Mouse (Mus musculus): ENCODE measurements around the gene Elovl6. TPM values are rescaled to one million over a fixed set of nuclear protein-coding genes. Genes with fewer than 3 reads are reported as not detected.

Elovl6 gene
- polyA plus RNA-seq, 1 experiment from 2014 or later: 28.3 TPM

DNA sequence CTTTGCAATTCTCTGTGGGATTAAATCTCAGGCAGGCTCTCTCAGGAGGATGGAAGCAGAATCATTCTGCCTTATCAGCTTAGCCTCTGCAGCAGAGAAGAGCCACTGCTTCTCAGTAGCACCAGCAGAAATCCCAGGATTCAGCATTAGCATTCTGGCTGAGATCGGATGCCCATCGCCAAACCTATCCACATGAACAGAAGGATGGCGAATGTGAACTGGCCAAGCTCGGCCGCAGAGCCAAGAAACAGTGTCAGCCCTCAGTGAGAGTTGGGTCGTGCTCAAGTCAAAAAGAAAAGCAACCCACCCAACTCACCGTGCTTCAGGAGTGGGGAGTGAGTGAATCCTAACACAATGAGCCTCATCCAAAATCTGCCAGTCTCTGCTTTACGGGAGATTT lies 119.6 kb downstream of the Elovl6 start:
- no peak overlapping the region for H3K4me2 ChIP-seq
- no peak for DNase-seq (ENCODE audit: low spot score)
- no peak overlapping the region for H3K9ac ChIP-seq (ENCODE audit: low read depth, low read length)
- no peaks in the 10 kb centered on the region; the same call in 1 of the 2 replicates for H3K9me3 ChIP-seq (ENCODE audit: control insufficient read depth, low read length)
- ATAC-seq (replicated peaks; ENCODE audit: low FRiP score): no peak
- no peaks in the 10 kb centered on the region for H3K36me3 ChIP-seq (ENCODE audit: control insufficient read depth, insufficient read depth, low read length)
- no peaks in the 10 kb centered on the region for H3K27me3 ChIP-seq (replicated peaks; ENCODE audit: control insufficient read depth, insufficient read depth, low read length)
- H3K27ac ChIP-seq (ENCODE audit: low read depth, low read length): no peak overlapping the region
- no peaks in the 10 kb centered on the region for H3K4me1 ChIP-seq (replicated peaks; ENCODE audit: control insufficient read depth, insufficient read depth, low read length)
- 86% methylated on average over 8 of the region's 8 CpGs for WGBS
- no peak overlapping the region for H3K4me3 ChIP-seq (ENCODE audit: low read depth, low read length)

DNA sequence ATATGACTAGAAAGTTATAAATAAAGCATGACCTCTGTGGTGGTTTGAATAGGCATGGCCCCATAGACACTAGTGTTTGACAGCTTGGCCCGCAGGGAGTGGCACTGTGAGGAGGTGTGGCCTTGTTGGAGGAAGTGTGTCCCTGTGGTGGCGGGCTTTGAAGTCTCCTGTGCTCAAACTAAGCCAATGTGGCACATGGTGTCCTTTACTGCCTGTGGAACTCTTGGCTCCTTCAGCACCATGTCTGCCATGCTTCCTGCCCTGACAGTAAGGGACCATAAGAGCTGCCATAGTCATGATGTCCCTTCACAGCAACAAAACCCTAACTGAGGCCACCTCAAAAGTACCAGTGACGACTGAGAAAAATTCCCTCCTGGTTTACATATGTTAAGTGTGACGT lies 120.3 kb downstream of the Elovl6 start:
- H3K4me2 ChIP-seq: no peak overlapping the region
- no peaks in the 10 kb centered on the region; the same call in 1 of the 2 replicates for H3K9me3 ChIP-seq (ENCODE audit: control insufficient read depth, low read length)
- no peaks in the 10 kb centered on the region for H3K4me1 ChIP-seq (replicated peaks; ENCODE audit: control insufficient read depth, insufficient read depth, low read length)
- ATAC-seq (replicated peaks; ENCODE audit: low FRiP score): no peak
- no peaks in the 10 kb centered on the region for H3K36me3 ChIP-seq (ENCODE audit: control insufficient read depth, insufficient read depth, low read length)
- WGBS: 79% methylated on average over 4 of the region's 4 CpGs
- no peak overlapping the region for H3K9ac ChIP-seq (ENCODE audit: low read depth, low read length)
- DNase-seq (ENCODE audit: low spot score): no peak
- H3K27me3 ChIP-seq (replicated peaks; ENCODE audit: control insufficient read depth, insufficient read depth, low read length): no peaks in the 10 kb centered on the region
- H3K27ac ChIP-seq (ENCODE audit: low read depth, low read length): no peak overlapping the region
- H3K4me3 ChIP-seq (ENCODE audit: low read depth, low read length): no peak overlapping the region

DNA sequence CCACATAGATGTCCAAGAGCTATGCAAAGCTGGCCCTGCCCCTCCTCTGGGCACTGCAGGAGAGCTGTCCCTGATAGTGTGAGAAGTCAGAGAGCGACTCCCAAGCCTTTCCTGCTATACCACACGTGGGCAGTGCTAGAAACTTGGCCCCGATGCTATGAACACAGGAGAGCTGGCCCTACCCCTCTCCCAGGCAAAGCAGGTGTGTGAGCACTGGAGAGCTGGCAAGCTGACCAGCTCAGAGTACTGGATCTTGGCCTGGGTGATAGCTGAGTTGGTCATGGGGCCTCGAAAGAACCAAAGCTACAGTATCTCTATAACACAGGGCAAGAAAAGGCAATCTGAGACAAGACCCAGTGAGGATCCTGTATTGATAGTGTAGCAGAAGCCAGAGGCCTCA lies 124.4 kb downstream of the Elovl6 start:
- Histone ChIP-seq H3K9me3 (ENCODE audit: control insufficient read depth, low read length) (no peaks in the 10 kb centered on the region; the same call in 1 of the 2 replicates), H3K4me2 (no peak overlapping the region), H3K9ac (ENCODE audit: low read depth, low read length) (no peak overlapping the region), H3K27me3 (replicated peaks; ENCODE audit: control insufficient read depth, insufficient read depth, low read length) (no peaks in the 10 kb centered on the region), H3K36me3 (ENCODE audit: control insufficient read depth, insufficient read depth, low read length) (no peaks in the 10 kb centered on the region), H3K4me3 (ENCODE audit: low read depth, low read length) (no peak overlapping the region), H3K4me1 (replicated peaks; ENCODE audit: control insufficient read depth, insufficient read depth, low read length) (no peaks in the 10 kb centered on the region), H3K27ac (ENCODE audit: low read depth, low read length) (no peak overlapping the region)
- no peak for ATAC-seq (replicated peaks; ENCODE audit: low FRiP score)
- no peak for DNase-seq (ENCODE audit: low spot score)
- WGBS: 79% methylated on average over 4 of the region's 4 CpGs

DNA sequence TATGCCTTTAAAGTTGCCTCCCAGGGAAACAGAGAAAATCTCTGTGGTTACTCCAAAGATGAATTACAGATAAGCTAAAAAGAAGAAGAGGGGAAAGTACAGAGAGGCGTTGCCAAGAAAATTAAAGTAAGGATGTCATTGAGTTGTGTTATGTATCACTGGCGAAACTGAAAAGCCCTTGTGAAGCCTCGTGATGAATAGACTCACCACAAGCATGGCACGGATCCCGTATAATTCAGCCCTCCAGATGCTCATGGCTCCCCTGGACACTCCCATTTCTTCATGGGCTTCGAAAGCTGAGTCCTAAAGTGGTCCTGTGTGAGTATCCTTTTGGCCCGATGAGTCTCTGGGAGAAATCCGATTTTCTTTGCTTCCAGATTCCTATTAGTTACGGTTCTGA lies 125.1 kb downstream of the Elovl6 start:
- H3K27me3 ChIP-seq (replicated peaks; ENCODE audit: control insufficient read depth, insufficient read depth, low read length): no peaks in the 10 kb centered on the region
- 89% methylated on average over 9 of the region's 9 CpGs for WGBS
- H3K36me3 ChIP-seq (ENCODE audit: control insufficient read depth, insufficient read depth, low read length): no peaks in the 10 kb centered on the region
- H3K4me1 ChIP-seq (replicated peaks; ENCODE audit: control insufficient read depth, insufficient read depth, low read length): no peaks in the 10 kb centered on the region
- DNase-seq (ENCODE audit: low spot score): no peak
- H3K4me2 ChIP-seq: no peak overlapping the region
- H3K4me3 ChIP-seq (ENCODE audit: low read depth, low read length): no peak overlapping the region
- H3K9me3 ChIP-seq (ENCODE audit: control insufficient read depth, low read length): no peaks in the 10 kb centered on the region; the same call in 1 of the 2 replicates
- no peak overlapping the region for H3K27ac ChIP-seq (ENCODE audit: low read depth, low read length)
- no peak for ATAC-seq (replicated peaks; ENCODE audit: low FRiP score)
- H3K9ac ChIP-seq (ENCODE audit: low read depth, low read length): no peak overlapping the region

DNA sequence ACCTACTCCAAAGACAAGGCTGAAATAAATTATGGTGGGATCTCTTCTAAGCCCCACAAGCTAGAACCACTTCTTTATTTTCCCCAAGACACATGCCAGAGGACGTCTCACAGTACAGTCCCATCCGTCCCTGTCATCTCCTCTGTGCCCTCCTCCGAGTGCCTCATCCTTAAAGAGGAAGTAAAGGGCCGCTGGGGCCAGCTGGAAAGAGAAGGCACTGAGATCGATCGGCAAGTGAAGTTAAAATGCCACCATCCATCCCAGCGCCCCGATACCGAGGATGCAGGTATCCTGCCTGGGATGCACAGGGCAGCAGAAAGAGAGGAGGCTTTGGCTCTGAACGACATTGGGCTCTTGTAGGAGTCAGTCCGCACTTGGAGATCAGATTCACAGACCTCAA lies 125.6 kb downstream of the Elovl6 start:
- H3K4me3 ChIP-seq (ENCODE audit: low read depth, low read length): no peak overlapping the region
- no peak overlapping the region for H3K9ac ChIP-seq (ENCODE audit: low read depth, low read length)
- WGBS: 67% methylated on average over 11 of the region's 11 CpGs
- no peaks in the 10 kb centered on the region for H3K36me3 ChIP-seq (ENCODE audit: control insufficient read depth, insufficient read depth, low read length)
- no peak for ATAC-seq (replicated peaks; ENCODE audit: low FRiP score)
- no peak overlapping the region for H3K27ac ChIP-seq (ENCODE audit: low read depth, low read length)
- no peaks in the 10 kb centered on the region for H3K27me3 ChIP-seq (replicated peaks; ENCODE audit: control insufficient read depth, insufficient read depth, low read length)
- H3K4me1 ChIP-seq (replicated peaks; ENCODE audit: control insufficient read depth, insufficient read depth, low read length): no peaks in the 10 kb centered on the region
- H3K9me3 ChIP-seq (ENCODE audit: control insufficient read depth, low read length): no peaks in the 10 kb centered on the region; the same call in 1 of the 2 replicates
- no peak for DNase-seq (ENCODE audit: low spot score)
- no peak overlapping the region for H3K4me2 ChIP-seq

DNA sequence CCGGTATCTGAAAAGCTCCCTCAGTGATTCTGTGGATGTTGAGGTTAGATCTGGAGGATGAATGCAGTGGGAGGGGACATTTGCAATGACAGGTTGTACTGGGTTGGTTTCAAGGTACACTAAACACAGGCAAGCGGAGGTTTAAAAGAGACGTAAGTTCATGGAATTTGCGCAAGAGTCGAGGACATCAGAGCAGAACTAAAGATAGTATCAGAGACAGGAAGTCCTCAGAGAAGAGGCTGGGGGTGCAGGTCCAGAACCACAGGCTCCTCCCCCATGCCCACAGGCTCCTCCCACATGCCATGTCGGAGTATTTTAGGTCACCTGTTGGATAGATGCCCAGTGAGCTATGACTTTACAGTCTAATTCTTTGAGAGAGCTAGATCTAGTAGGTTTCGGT lies 126.6 kb downstream of the Elovl6 start:
- Histone ChIP-seq H3K27me3 (replicated peaks; ENCODE audit: control insufficient read depth, insufficient read depth, low read length) (no peaks in the 10 kb centered on the region), H3K9ac (ENCODE audit: low read depth, low read length) (no peak overlapping the region), H3K4me3 (ENCODE audit: low read depth, low read length) (no peak overlapping the region), H3K36me3 (ENCODE audit: control insufficient read depth, insufficient read depth, low read length) (no peaks in the 10 kb centered on the region), H3K27ac (ENCODE audit: low read depth, low read length) (no peak overlapping the region), H3K4me2 (no peak overlapping the region), H3K9me3 (ENCODE audit: control insufficient read depth, low read length) (no peaks in the 10 kb centered on the region; the same call in 1 of the 2 replicates), H3K4me1 (replicated peaks; ENCODE audit: control insufficient read depth, insufficient read depth, low read length) (no peaks in the 10 kb centered on the region)
- 60% methylated on average over 7 of the region's 7 CpGs for WGBS
- DNase-seq (ENCODE audit: low spot score): no peak
- ATAC-seq (replicated peaks; ENCODE audit: low FRiP score): no peak

DNA sequence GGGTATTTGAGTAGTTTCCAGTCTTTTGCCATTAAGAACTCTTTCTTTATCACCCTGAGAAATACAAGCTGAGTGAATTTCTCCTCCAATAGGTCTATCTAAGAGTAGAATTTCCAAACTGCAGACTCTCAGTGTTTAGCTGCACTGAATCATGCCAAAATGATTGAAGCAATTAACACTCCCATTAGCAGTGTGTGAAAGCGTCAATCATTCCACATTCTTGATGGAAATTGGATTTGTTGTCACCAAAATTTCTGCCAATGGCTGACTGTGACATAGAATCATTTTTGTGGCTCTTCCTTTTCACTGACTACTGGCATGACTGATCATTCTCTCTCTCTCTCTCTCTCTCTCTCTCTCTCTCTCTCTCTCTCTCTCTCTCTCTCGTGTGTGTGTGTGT lies 131.8 kb downstream of the Elovl6 start:
- DNase-seq (ENCODE audit: low spot score) (no peak), ATAC-seq (replicated peaks; ENCODE audit: low FRiP score) (no peak)
- 91% methylated on average over 2 of the region's 2 CpGs for WGBS
- Histone ChIP-seq H3K4me1 (replicated peaks; ENCODE audit: control insufficient read depth, insufficient read depth, low read length) (no peaks in the 10 kb centered on the region), H3K36me3 (ENCODE audit: control insufficient read depth, insufficient read depth, low read length) (no peaks in the 10 kb centered on the region), H3K9ac (ENCODE audit: low read depth, low read length) (no peak overlapping the region), H3K4me2 (no peak overlapping the region), H3K4me3 (ENCODE audit: low read depth, low read length) (no peak overlapping the region), H3K9me3 (ENCODE audit: control insufficient read depth, low read length) (no peaks in the 10 kb centered on the region), H3K27me3 (replicated peaks; ENCODE audit: control insufficient read depth, insufficient read depth, low read length) (no peaks in the 10 kb centered on the region), H3K27ac (ENCODE audit: low read depth, low read length) (no peak overlapping the region)

DNA sequence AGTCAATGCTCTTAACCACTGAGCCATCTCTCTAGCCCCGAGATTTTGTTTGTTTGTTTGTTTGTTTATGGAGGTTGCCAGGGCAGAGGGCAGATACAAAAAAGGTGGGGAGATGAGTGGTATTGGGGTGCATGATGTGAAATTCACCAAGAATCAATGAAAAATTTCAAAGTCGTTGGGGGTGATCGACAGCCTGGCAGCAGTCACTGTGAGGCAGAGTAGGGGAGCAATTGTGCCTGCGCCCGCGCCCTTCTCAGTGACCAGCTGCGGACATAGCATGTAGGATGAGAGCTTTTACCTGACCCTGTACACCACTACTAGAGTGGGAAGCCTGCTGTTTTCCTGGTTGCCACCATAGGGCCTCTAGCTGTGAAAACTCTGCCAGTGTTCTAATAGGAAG lies 143.8 kb downstream of the Elovl6 start:
- no peaks in the 10 kb centered on the region for H3K9me3 ChIP-seq (ENCODE audit: control insufficient read depth, low read length)
- 92% methylated on average over 7 of the region's 7 CpGs for WGBS
- ATAC-seq (replicated peaks; ENCODE audit: low FRiP score): no peak
- H3K9ac ChIP-seq (ENCODE audit: low read depth, low read length): no peak overlapping the region
- no peak overlapping the region for H3K27ac ChIP-seq (ENCODE audit: low read depth, low read length)
- no peaks in the 10 kb centered on the region for H3K27me3 ChIP-seq (replicated peaks; ENCODE audit: control insufficient read depth, insufficient read depth, low read length)
- no peaks in the 10 kb centered on the region for H3K4me1 ChIP-seq (replicated peaks; ENCODE audit: control insufficient read depth, insufficient read depth, low read length)
- no peaks in the 10 kb centered on the region for H3K36me3 ChIP-seq (ENCODE audit: control insufficient read depth, insufficient read depth, low read length)
- H3K4me3 ChIP-seq (ENCODE audit: low read depth, low read length): no peak overlapping the region
- no peak for DNase-seq (ENCODE audit: low spot score)
- no peak overlapping the region for H3K4me2 ChIP-seq

DNA sequence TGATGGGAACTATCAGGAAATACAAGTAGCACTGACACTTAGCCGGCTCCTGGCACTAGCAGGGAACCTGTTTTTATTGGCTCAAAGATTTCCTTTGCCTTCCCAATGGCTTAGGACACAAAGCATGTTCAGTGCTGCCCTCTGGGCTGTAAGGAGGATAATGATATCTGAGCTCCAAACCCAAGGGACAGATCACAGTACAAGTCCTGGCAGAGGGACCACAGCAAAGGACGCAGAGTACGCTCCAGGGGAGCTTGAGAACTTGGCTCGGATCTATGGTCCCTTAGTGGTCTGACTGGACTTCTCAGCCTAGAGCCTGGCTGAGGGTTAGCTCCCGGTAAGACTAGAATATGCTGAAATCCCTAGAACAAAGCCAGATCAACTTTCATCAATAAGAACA lies 148.1 kb downstream of the Elovl6 start:
- Histone ChIP-seq H3K9me3 (ENCODE audit: control insufficient read depth, low read length) (no peaks in the 10 kb centered on the region), H3K27me3 (replicated peaks; ENCODE audit: control insufficient read depth, insufficient read depth, low read length) (no peaks in the 10 kb centered on the region), H3K4me3 (ENCODE audit: low read depth, low read length) (no peak overlapping the region), H3K36me3 (ENCODE audit: control insufficient read depth, insufficient read depth, low read length) (no peaks in the 10 kb centered on the region), H3K9ac (ENCODE audit: low read depth, low read length) (no peak overlapping the region), H3K27ac (ENCODE audit: low read depth, low read length) (no peak overlapping the region), H3K4me2 (no peak overlapping the region), H3K4me1 (replicated peaks; ENCODE audit: control insufficient read depth, insufficient read depth, low read length) (no peaks in the 10 kb centered on the region)
- DNase-seq (ENCODE audit: low spot score) (no peak), ATAC-seq (replicated peaks; ENCODE audit: low FRiP score) (no peak)
- 84% methylated on average over 5 of the region's 5 CpGs for WGBS
